Comparison of ENCODE assay signal across 12 mouse cellular contexts in genomic region chr1:179553197-179553948, GRCm38 (mm10). TPM values are rescaled to one million over a fixed set of nuclear protein-coding genes. Genes with fewer than 3 reads are reported as not detected.
DNase-seq lines count a peak whose midpoint lies in the region; ATAC-seq and TF ChIP-seq lines count a peak whose summit lies in the region.
"Had no signal": no experiment of that assay in that cellular context is flagged by ENCODE, and none has a peak within 500 bp of the region (broad histone marks: within the 10 kb centered on the region; RNA-seq: fewer than 3 reads in every experiment).

No protein-coding gene starts in this region.

- intact Hi-C loops in gastrocnemius, adult 2 months (cut with DNase I), result loop anchor here (5.0 kb wide), 1 partner anchor 34 kb away; no protein-coding TSS in a partner anchor
- intact Hi-C loops in left cerebral cortex, postnatal 25 days (cut with DNase I), result no loop called here

- H3K36me3 ChIP-seq in lung, embryonic 16.5 days (ENCODE audit: control insufficient read depth, insufficient read depth, low read length), result no peaks in the 10 kb centered on the region
- H3K36me3 ChIP-seq in stomach, embryonic 16.5 days (ENCODE audit: control insufficient read depth, insufficient read depth, low read length), result no peaks in the 10 kb centered on the region
- H3K36me3 ChIP-seq: heart, embryonic 12.5 days; stomach, embryonic 15.5 days had no signal

- H3K9ac ChIP-seq in lung, embryonic 16.5 days (ENCODE audit: low read length), result no peak overlapping the region
- H3K9ac ChIP-seq in stomach, embryonic 16.5 days (ENCODE audit: low read length), result no peak overlapping the region
- H3K9ac ChIP-seq: forebrain, embryonic 13.5 days; stomach, embryonic 15.5 days had no signal

- H3K4me1 ChIP-seq in lung, embryonic 16.5 days (replicated peaks; ENCODE audit: control insufficient read depth, insufficient read depth, low read length), result peaks cover 11% of the 10 kb centered on the region
- peaks cover 18% of the 10 kb centered on the region for H3K4me1 ChIP-seq in stomach, embryonic 16.5 days (ENCODE audit: control insufficient read depth, insufficient read depth, low read length)

- H3K4me2 ChIP-seq in lung, embryonic 16.5 days (ENCODE audit: low read depth, low read length), result no peak overlapping the region
- no peak overlapping the region for H3K4me2 ChIP-seq in stomach, embryonic 16.5 days (ENCODE audit: low read depth, low read length)
- H3K4me2 ChIP-seq: forebrain, embryonic 13.5 days; heart, embryonic 12.5 days; stomach, embryonic 15.5 days had no signal

- 52% methylated on average over 5 of the region's 5 CpGs for WGBS in lung, embryonic 16.5 days
- 62% methylated on average over 5 of the region's 5 CpGs for WGBS in stomach, embryonic 16.5 days

- no peaks in the 10 kb centered on the region for H3K27me3 ChIP-seq in lung, embryonic 16.5 days (ENCODE audit: control insufficient read depth, insufficient read depth, low read depth, low read length)
- no peaks in the 10 kb centered on the region for H3K27me3 ChIP-seq in stomach, embryonic 16.5 days (ENCODE audit: control insufficient read depth, insufficient read depth, low read length)
- H3K27me3 ChIP-seq: forebrain, embryonic 13.5 days; heart, embryonic 12.5 days; stomach, embryonic 15.5 days had no signal

- no peak for TF ChIP-seq CTCF in gastrocnemius, adult 2 months (IDR thresholded peaks at IDR 0.05)

- no peak overlapping the region for H3K4me3 ChIP-seq in gastrocnemius, adult 2 months
- H3K4me3 ChIP-seq in lung, embryonic 16.5 days (ENCODE audit: low read length), result no peak overlapping the region
- H3K4me3 ChIP-seq in stomach, embryonic 16.5 days (replicated peaks; ENCODE audit: low read length), result no peak overlapping the region
- H3K4me3 ChIP-seq: forebrain, embryonic 13.5 days; heart, embryonic 12.5 days; myocyte; stomach, embryonic 15.5 days had no signal

- no peak for ATAC-seq in lung, embryonic 16.5 days (ENCODE audit: low read depth)
- ATAC-seq in stomach, embryonic 16.5 days (ENCODE audit: insufficient read depth, low FRiP score), result no peak
- ATAC-seq: forebrain, embryonic 13.5 days had no signal

- DNase-seq in gastrocnemius, adult 2 months, result no peak
- DNase-seq in gastrocnemius, postnatal 4 days (ENCODE audit: low spot score in 2 of 2), result no peak
- no peak for DNase-seq in lung, postnatal 25 days (ENCODE audit: low spot score)
- DNase-seq in kidney, postnatal 10 days, result peak; percentile 52
- DNase-seq in left cerebral cortex, postnatal 25 days (ENCODE audit: low spot score in 2 of 2), result no peak
- no peak for DNase-seq in urinary bladder, postnatal 4 days (ENCODE audit: low spot score in 2 of 2)

- no peaks in the 10 kb centered on the region for H3K9me3 ChIP-seq in lung, embryonic 16.5 days (ENCODE audit: control insufficient read depth, low read length)
- no peaks in the 10 kb centered on the region for H3K9me3 ChIP-seq in stomach, embryonic 16.5 days (replicated peaks; ENCODE audit: control insufficient read depth, low read length)
- H3K9me3 ChIP-seq: forebrain, embryonic 13.5 days; heart, embryonic 12.5 days; stomach, embryonic 15.5 days had no signal

- peak overlapping the region; percentile 99 for H3K27ac ChIP-seq in gastrocnemius, adult 2 months
- H3K27ac ChIP-seq in lung, embryonic 16.5 days (ENCODE audit: low read length), result peak overlapping the region; percentile 25; the same call in 1 of the 2 replicates
- peak overlapping the region; percentile 29 for H3K27ac ChIP-seq in stomach, embryonic 16.5 days (ENCODE audit: low read length)
- H3K27ac ChIP-seq: forebrain, embryonic 13.5 days had no signal

RNA-seq across cellular contexts. Expression of gene Cnst, which starts 7.2 kb away (rescaled TPM):
- 10 to 100 TPM; 34.7 to 40.0 TPM for total RNA-seq in gastrocnemius, adult 2 months (2021)
- 10 to 100 TPM; 33.5 to 36.4 TPM for total RNA-seq in gastrocnemius, postnatal 4 days (2021)
- polyA plus RNA-seq in lung, embryonic 16.5 days (2015; fragmentation: Nextera tagmentation; extraction: Ambion mirVana), result 18.0 and 18.9 TPM in 2 replicates
- 16.6 and 18.8 TPM in 2 replicates for polyA plus RNA-seq in stomach, embryonic 16.5 days (2015; fragmentation: Nextera tagmentation; extraction: Ambion mirVana)
- 10 to 100 TPM; 35.4 to 37.6 TPM for total RNA-seq in left cerebral cortex, postnatal 25 days (2021)

RNA-seq across cellular contexts. Expression of gene Tfb2m, which starts 7.3 kb away (rescaled TPM):
- total RNA-seq in gastrocnemius, adult 2 months (2021), result 10 to 100 TPM; 39.8 to 41.5 TPM
- total RNA-seq in gastrocnemius, postnatal 4 days (2021), result 10 to 100 TPM; 16.1 to 19.5 TPM
- 32.0 and 33.6 TPM in 2 replicates for polyA plus RNA-seq in lung, embryonic 16.5 days (2015; fragmentation: Nextera tagmentation; extraction: Ambion mirVana)
- 25.8 and 31.0 TPM in 2 replicates for polyA plus RNA-seq in stomach, embryonic 16.5 days (2015; fragmentation: Nextera tagmentation; extraction: Ambion mirVana)
- total RNA-seq in left cerebral cortex, postnatal 25 days (2021), result 10 to 100 TPM; 25.0 to 25.6 TPM

RNA-seq across cellular contexts. Expression of gene Smyd3, which starts 35.5 kb away (rescaled TPM):
- total RNA-seq in gastrocnemius, adult 2 months (2021), result 1 to 10 TPM; 5.1 to 5.8 TPM
- total RNA-seq in gastrocnemius, postnatal 4 days (2021), result 1 to 10 TPM; 7.8 TPM
- polyA plus RNA-seq in lung, embryonic 16.5 days (2015; fragmentation: Nextera tagmentation; extraction: Ambion mirVana), result 16.8 and 19.1 TPM in 2 replicates
- polyA plus RNA-seq in stomach, embryonic 16.5 days (2015; fragmentation: Nextera tagmentation; extraction: Ambion mirVana), result 18.8 and 18.9 TPM in 2 replicates
- 10 to 100 TPM; 22.1 to 23.6 TPM for total RNA-seq in left cerebral cortex, postnatal 25 days (2021)

Comparison
In these comparisons a context has a peak if more than half of its experiments do, and no peak if none do; other contexts are left out.
1. H3K27ac ChIP-seq: peak in every context shown above with its lines; median percentile 99 in gastrocnemius, adult 2 months; 29 in stomach, embryonic 16.5 days; 25 in lung, embryonic 16.5 days.